Mouse (Mus musculus): ENCODE data around the gene Fam129a. TPM values are rescaled to one million over a fixed set of nuclear protein-coding genes. Genes with fewer than 3 reads are reported as not detected.

The Fam129a gene
- total and polyA plus RNA-seq, 3 experiments: 27.8 to 48.3 (median 37.0) TPM

GRCm38 (mm10) chr1:151658291-151658830 is 87.4 kb downstream of the Fam129a start:
- no peak overlapping the region for H3K27ac ChIP-seq (ENCODE audit: insufficient read depth, low read depth)
- DNase-seq (ENCODE audit: extremely low read depth): no peak
- H3K9me3 ChIP-seq (replicated peaks; ENCODE audit: low read length): no peaks in the 10 kb centered on the region
- TF ChIP-seq CTCF (conservative IDR thresholded peaks at IDR 0.05 in 1 of 2, IDR thresholded peaks at IDR 0.05 in 1 of 2; ENCODE audit: low read depth in 2 of 2, low read length in 2 of 2) (no peak), TCF12 (IDR thresholded peaks at IDR 0.05; ENCODE audit: low read depth, low read length) (no peak), MAX (IDR thresholded peaks at IDR 0.05; ENCODE audit: low read length) (no peak), KAT2A (IDR thresholded peaks at IDR 0.05; ENCODE audit: insufficient replicate concordance, low read length) (no peak), GABPA (IDR thresholded peaks at IDR 0.05; ENCODE audit: insufficient replicate concordance, low read depth, low read length) (no peak), RCOR1 (conservative IDR thresholded peaks at IDR 0.05; ENCODE audit: low read depth, low read length) (no peak), ZNF384 (IDR thresholded peaks at IDR 0.05; ENCODE audit: low read depth, low read length) (no peak)
- H3K27me3 ChIP-seq (replicated peaks): no peaks in the 10 kb centered on the region
- H3K4me2 ChIP-seq (ENCODE audit: insufficient read depth, low read depth, poor library complexity, severe bottlenecking): no peak overlapping the region
- H3K4me3 ChIP-seq (replicated peaks in 1 of 3; ENCODE audit: low read depth in 2 of 3, low read length in 2 of 3, poor library complexity in 1 of 3): no peak overlapping the region
- no peak overlapping the region for H3K9ac ChIP-seq (ENCODE audit: insufficient read depth, low read depth)
- peaks cover 4 to 31% of the 10 kb centered on the region in 2 experiments for H3K36me3 ChIP-seq (replicated peaks in 1 of 2; ENCODE audit: control insufficient read depth in 1 of 2, insufficient read depth in 1 of 2, low read length in 1 of 2)
- dilution Hi-C loops (cut with MboI; ENCODE audit: extremely low pct_ligation_motif_present, extremely low pct_unique_long_range_greater_than_20kb, low sequenced_read_pairs): no loop called here
- peaks cover 23 to 61% of the 10 kb centered on the region in 2 experiments for H3K4me1 ChIP-seq (ENCODE audit: control insufficient read depth in 1 of 2, insufficient read depth in 2 of 2)
- in situ Hi-C loops (cut with MboI; ENCODE audit: low pct_ligation_motif_present, low pct_unique_long_range_greater_than_20kb, low sequenced_read_pairs): no loop called here
- H3K79me2 ChIP-seq (replicated peaks; ENCODE audit: control insufficient read depth, extremely low read depth, insufficient read depth, poor library complexity, severe bottlenecking): no peaks in the 10 kb centered on the region

- Histone ChIP-seq H3K4me2 (ENCODE audit: insufficient read depth, low read depth, poor library complexity, severe bottlenecking) (no peak overlapping the region), H3K36me3 (replicated peaks in 1 of 2; ENCODE audit: control insufficient read depth in 1 of 2, insufficient read depth in 1 of 2, low read length in 1 of 2) (peaks cover 4 to 27% of the 10 kb centered on the region in 2 experiments), H3K9me3 (replicated peaks; ENCODE audit: low read length) (no peaks in the 10 kb centered on the region), H3K4me3 (replicated peaks in 1 of 3; ENCODE audit: low read depth in 2 of 3, low read length in 2 of 3, poor library complexity in 1 of 3) (no peak overlapping the region), H3K79me2 (replicated peaks; ENCODE audit: control insufficient read depth, extremely low read depth, insufficient read depth, poor library complexity, severe bottlenecking) (no peaks in the 10 kb centered on the region), H3K9ac (ENCODE audit: insufficient read depth, low read depth) (no peak overlapping the region), H3K27ac (ENCODE audit: insufficient read depth, low read depth) (no peak overlapping the region), H3K4me1 (ENCODE audit: control insufficient read depth in 1 of 2, insufficient read depth in 2 of 2) (peaks cover 27 to 61% of the 10 kb centered on the region in 2 experiments), H3K27me3 (replicated peaks) (no peaks in the 10 kb centered on the region)
- DNase-seq (ENCODE audit: extremely low read depth): no peak
- dilution Hi-C loops (cut with MboI; ENCODE audit: extremely low pct_ligation_motif_present, extremely low pct_unique_long_range_greater_than_20kb, low sequenced_read_pairs) (no loop called here), in situ Hi-C loops (cut with MboI; ENCODE audit: low pct_ligation_motif_present, low pct_unique_long_range_greater_than_20kb, low sequenced_read_pairs) (no loop called here)
- no peak for TF ChIP-seq EP300 (IDR thresholded peaks at IDR 0.05; ENCODE audit: low read length)
- TF ChIP-seq POLR2A (IDR thresholded peaks at IDR 0.05; ENCODE audit: low read depth, low read length): no peak
- TF ChIP-seq E2F4 (IDR thresholded peaks at IDR 0.05; ENCODE audit: insufficient replicate concordance, low read depth, low read length): no peak
- TF ChIP-seq MXI1 (IDR thresholded peaks at IDR 0.05; ENCODE audit: low read depth, low read length): no peak
- no peak for TF ChIP-seq HCFC1 (IDR thresholded peaks at IDR 0.05; ENCODE audit: low read depth, low read length)
- no peak for TF ChIP-seq SIN3A (IDR thresholded peaks at IDR 0.05; ENCODE audit: low read length)
- TF ChIP-seq MAFK (IDR thresholded peaks at IDR 0.05; ENCODE audit: insufficient replicate concordance, low read length): no peak
- TF ChIP-seq ZMIZ1 (IDR thresholded peaks at IDR 0.05; ENCODE audit: low read depth, low read length): no peak
- TF ChIP-seq MYC (IDR thresholded peaks at IDR 0.05; ENCODE audit: low read depth, low read length): no peak
- no peak for TF ChIP-seq USF1 (IDR thresholded peaks at IDR 0.05; ENCODE audit: low read depth, low read length)
- no peak for TF ChIP-seq CTCF (conservative IDR thresholded peaks at IDR 0.05 in 1 of 2, IDR thresholded peaks at IDR 0.05 in 1 of 2; ENCODE audit: low read depth in 2 of 2, low read length in 2 of 2)
- no peak for TF ChIP-seq TCF12 (IDR thresholded peaks at IDR 0.05; ENCODE audit: low read depth, low read length)
- TF ChIP-seq POLR2AphosphoS2 (IDR thresholded peaks at IDR 0.05; ENCODE audit: low read depth, low read length): no peak
These were observed 88.7 kb downstream of the Fam129a start for GRCm38 (mm10) chr1:151659636-151660035.

Measured in CH12.LX (cell line).